Mouse (Mus musculus): ENCODE measurements around the gene Sox10.

Gene Sox10

GRCm38 (mm10) chr15:79165140-79165539 is at the start of gene Sox10:
TSS of gene Sox10 (minus strand) at chr15:79165240.
- no peak for DNase-seq (ENCODE audit: low spot score)

GRCm38 (mm10) chr15:79213591-79213990 is 48.6 kb upstream of the Sox10 start:
- DNase-seq (ENCODE audit: low spot score): no peak

DNA sequence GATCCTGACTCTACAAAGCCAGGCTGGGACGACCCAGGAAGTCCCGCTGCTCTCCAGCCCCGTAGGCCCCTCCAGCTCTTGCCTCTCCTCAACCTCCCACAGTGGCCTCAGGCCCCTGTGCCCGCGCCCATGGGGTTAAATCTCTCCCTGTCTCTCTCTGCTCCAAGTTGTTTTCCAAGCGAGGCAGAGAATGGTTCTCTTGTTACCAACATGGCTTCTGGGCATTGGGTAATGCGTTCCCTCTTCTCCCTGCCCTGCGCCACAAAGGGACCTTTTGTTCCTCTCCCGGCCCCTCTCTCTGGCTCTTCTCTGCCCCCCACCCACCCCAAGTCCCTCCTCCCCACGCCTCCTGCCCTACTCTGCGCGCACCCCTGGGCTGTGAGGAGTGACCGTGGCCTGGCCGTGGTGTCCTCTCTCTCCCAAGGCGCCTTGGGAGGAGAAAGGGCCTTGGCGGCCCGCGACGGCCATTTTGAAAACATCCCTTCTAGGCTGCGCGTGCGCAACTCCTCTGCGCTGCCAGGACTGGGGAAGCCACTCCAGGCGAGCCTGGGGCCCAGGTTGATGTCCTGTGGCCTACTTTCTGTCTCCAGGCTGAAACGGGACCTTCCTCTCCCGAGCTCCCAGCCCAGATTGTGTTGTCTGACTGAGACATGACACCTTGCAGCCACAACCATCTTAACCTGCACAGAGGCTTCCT is 47.9 kb upstream of the Sox10 start:
- no peak for DNase-seq (ENCODE audit: low spot score)

- no peak for DNase-seq (ENCODE audit: low spot score)
Observed at GRCm38 (mm10) chr15:79210357-79210756, 45.3 kb upstream of the Sox10 start.

DNA sequence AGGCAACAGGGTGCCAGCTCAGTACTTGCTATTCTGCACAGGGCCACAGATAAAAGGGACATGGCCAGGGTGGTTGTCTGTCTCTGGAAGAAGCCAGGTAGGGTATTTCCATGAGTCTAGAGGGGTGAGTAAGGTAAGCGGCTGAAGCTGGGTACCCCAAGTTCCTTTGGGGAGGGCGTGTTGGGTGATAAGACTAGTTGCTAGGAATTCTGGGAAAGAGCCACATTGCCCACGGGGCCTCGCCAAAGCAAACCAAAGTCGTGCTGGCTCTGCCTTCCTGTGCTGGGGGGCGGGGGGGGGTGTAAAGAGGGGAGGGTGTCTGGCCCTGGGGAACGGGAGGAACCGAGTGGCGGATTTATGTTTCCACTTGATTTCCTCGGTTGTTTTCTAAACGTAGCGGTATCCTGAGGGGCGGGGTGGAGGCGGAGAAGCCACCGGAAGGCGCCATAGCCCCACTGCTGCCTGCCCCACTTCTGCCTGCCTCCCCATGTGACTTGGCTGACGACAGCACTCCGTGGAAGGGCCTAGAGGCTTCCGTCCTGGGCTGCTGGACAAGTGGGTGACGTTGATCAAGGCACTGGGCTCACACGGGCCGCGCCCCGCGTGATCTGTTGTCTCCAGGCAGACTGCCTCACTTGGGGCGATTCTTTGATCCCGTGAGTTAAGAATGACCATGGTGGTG is 43.9 kb upstream of the Sox10 start:
- DNase-seq (ENCODE audit: low spot score): no peak

DNA sequence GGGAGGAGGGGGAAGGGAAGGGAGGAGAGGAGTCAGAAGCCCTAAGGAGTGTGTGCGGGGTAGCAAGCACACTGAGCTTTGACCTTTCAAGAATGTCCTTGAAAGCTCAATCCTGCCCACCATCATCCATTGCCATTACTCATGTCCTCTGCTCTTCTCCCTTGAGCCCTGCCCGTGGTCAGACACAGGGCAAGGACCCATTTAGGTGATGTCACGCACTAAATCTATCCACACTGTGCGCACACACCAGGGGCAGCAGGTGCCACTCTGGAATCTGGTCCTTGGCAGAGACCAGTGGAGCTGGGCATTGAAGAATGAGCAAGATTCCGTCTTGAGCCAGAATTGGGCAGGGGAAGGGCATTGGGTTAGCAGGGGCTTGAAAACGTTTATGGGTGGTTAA is 43.2 kb upstream of the Sox10 start:
- DNase-seq (ENCODE audit: low spot score): no peak

DNA sequence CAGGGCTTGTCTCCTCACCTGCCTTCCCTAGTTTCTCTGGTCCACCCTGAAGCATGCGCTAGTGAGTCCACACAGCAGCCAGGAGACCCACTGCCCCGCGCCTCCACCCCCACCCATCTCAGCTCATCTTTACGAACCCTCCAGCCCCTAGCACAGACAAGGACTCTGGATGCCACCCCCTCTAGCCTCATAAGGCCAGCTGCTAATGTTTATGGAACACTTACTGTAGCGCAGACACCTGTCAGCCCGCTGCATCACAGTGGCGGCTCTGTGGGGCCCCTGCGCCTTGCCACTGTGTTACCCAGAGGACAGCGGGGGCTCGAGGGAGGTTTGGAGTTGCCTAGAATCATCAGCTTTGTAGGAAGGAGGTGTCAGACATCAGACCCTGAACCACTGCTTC is 37.5 kb upstream of the Sox10 start:
- DNase-seq (ENCODE audit: low spot score): no peak

DNA sequence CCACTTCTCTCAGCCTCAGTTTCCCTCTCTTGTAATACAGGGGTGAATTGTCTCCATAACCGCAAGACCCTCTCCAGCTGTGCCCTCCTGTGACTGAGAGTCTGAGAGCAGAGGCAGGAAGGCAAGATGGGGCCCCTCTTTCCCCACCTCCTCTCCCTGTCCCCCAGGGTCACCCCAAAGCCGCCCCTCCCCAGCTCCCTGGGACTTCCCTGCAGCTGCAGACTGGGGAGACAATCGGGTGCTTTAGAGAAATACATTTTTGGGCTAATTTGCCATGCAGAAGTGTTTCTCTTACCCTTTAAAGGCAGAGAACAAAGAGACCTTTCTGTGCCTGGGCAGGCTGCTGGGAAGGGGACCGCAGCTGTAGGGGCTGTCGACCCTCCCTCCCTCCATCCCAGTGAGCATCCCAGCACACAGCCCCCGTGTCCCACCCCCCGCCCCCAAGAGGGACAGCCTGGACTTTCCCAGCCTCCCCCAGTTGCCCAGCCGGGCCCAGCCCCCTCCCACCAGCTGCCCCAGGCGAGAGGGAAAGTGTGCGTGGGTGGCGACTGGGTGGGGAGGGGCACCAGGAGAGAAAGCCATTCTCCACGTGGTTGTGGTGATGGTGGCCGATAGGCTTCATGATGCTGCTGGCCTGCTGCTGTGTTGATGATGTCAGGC is 36.6 kb upstream of the Sox10 start:
- DNase-seq (ENCODE audit: low spot score): peak; percentile 46

DNA sequence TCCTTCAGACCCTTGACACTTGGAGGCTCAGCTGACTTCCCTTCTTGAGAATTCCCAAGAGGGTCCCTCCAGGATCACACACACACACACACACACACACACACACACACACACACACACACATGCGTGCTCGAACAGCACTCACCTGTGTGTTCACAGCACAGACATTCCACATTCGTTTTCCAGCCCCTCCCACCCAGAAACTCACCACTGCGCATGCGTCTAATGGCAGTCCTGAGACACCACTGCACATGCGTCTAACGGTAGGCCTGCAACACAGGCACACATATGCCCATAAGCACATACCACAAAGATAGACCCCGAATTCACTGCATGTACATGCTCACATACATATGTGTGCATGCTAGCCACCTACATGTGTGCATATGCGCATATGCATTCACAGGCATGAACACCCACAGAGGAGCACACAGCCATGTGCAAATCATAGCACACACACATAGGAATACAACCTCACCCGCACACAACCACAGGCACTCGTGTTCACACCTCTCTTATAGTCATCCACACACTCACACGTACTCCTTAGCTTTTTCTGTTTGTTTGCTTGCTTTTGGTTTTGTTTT is 34.4 kb upstream of the Sox10 start:
- no peak for DNase-seq (ENCODE audit: low spot score)

DNA sequence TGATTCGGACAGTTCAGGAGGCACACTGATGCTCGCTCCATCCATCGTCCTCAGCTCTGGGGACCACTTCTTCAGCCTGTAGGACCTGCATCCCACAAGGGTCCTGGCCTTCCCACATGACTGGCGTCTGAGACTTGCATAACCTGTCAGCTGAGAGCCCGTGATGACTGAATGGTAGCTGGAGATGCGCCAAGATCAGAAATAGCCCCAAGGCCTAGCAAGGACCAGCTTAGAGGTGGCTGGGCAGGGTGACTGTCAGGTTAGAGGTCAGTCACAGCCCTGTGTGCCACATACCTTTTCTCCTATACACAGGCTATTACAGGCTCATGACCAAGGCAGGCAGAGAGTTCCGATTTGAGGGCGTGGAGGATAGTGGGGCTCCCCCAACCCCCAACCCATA is 30.5 kb upstream of the Sox10 start:
- DNase-seq (ENCODE audit: low spot score): no peak

DNA sequence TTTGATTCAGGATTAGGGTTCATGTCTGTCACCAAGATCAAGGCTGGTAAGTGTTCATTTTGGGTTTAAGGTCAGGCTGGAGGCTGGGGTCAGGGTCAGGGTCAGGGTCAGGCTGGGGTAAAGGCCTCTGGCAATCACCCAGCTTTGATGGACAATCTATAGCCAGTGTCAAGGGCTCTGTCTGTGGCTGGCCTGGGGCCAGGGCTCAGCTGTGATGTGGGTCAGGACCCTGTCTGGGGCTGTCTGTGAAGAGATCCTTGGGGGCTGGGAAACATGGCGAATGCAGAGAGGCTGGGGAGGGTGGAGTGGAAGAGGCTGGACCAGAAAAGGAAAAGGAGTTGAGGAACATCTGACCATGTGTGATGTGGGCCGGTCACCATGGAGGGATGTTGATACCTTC is 29.9 kb upstream of the Sox10 start:
- no peak for DNase-seq (ENCODE audit: low spot score)

DNA sequence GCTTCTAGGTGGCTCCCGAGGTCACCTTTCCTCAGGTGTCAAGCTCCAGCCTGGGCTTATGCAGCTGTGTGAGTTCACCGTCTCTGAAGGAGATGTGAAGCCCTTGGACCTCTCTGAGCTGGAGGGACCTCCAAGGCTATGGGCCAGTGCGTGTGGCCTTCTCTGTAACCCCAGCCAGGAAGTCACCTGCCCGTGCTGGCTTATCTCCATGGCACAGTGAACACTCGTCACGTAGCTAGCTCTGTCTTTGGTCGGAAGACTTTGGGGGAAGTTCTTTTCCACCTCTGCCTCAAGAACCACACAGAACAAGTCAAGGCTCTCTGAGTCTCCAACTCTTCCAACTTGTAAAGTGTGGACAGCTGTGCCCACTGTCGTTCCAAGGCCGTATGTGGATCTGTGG is 29.0 kb upstream of the Sox10 start:
- no peak for DNase-seq (ENCODE audit: low spot score)

DNA sequence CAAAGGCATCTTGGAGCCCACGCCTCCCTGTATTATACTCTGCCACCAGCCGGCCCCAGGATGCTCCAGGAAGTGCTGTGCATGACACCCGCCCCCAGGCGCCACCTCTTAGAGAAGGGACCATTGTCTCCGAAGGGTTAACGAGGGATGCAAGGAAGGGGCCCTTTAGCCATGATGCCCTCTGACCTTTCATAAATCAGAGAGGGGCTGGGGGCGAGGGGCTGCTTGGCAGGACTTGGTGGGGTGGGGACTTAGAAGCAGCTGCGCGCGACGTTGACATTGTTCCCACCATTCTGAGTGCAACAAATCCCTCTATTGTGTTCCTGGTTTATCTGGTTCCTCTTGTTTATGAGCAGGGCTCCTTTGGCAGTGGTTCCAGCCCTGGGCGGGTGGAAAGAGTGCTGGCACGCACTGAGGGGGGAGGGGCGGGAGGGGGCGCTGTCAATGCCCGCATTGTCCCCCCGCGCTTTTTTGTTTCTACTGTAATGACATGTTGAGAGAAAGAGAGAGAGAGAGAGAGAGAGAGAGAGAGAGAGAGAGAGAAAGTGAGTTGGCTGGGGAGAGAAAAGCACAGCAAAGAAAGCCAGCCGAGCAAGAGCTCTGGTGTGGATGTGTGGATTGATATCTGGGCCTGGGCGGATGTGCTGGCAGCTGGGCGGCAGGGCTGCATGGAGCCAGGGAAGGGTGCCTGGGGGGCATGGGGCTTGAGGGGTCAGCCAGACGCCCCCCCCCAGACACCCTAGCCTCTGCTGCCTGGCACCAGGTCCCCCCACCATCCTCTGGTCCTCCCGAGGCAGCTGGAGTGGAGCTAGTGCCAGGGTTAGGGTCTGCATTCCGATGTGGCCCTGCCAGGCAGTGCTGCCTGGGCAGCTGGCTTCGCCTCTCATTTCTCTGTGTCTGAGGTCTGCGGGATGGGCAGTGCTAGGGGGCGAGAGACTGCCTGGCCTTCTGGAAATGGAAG is 28.1 kb upstream of the Sox10 start:
- peak; percentile 79 for DNase-seq (ENCODE audit: low spot score)

DNA sequence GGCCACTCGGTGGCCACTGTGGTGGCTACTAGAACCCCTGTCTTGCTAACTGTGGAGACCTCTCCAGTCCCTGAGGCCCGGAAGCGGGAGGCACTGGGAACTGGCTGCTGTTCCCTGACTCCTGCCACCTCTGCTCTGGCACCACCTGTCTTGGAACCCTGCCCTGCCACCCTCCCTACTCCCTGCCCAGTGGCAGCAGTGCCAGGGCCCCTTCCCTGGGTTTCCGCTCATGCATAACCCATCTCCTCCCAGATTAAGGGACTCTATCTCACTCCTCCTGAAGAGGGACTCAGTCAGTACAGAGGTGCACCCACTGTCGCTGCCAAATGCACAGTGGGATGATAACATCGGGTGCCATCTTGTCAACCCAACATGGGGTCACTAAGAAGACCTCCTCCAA is 27.4 kb upstream of the Sox10 start:
- no peak for DNase-seq (ENCODE audit: low spot score)

DNA sequence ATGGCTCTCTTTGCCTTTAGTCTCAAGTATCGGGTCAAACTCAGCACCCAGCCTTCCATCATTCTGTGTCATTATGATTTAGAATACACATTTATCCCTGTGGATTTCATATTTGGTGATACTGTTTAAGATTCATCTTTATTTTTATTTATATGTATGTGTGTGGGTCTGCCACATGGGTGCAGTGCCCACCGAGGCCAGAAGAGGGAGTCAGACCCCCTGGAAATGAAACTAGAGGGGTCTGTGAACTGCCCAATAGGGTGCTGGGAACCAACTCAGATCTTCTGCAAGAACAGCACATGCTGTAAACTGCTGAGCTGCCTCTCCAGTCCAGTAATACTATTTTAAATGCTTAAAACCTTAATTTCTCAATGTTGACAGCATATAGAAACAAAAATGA is 26.4 kb upstream of the Sox10 start:
- DNase-seq (ENCODE audit: low spot score): no peak

DNA sequence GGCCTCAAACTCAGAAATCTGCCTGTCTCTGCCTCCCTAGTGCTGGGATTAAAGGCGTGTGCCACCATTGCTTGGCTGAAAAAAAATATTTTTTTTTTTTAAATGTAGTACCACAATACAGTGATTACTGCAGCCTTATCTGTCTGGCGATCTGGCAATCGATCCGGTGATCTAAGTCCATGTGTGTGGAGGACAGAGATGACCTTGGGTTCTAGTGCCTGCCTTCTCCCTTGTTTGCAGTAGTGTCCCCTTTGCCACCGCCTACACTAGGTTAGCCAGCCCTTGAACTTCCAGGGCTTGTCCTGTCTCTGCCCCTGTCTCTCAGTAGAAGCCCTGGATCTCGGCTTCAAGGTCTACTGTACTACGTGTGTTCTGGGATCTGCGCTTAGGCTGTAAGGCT is 22.8 kb upstream of the Sox10 start:
- no peak for DNase-seq (ENCODE audit: low spot score)

GRCm38 (mm10) chr15:79185213-79185612 is 20.2 kb upstream of the Sox10 start:
- no peak for DNase-seq (ENCODE audit: low spot score)

- no peak for DNase-seq (ENCODE audit: low spot score)
Observed at GRCm38 (mm10) chr15:79176905-79177304, 11.9 kb upstream of the Sox10 start.

DNA sequence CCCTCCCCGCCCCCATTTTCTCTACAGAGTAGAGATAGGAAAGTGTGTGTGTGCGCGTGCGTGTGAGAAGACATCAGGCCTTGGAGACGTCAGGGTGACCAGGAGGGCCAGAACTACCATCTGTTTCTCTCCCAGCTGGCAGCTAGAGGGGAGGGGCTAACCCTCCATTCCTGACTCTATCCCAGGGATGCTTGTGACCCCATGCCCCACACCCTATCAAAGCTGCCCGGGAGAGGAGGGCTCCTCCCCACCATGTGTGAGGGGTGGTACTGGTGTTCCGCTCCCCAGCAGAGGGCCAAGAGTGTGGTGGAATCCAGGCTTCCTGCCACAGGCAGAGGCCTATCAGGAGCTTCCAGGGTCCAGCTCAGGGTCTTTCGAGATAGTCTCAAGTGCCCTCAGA is 1.7 kb upstream of the Sox10 start:
- DNase-seq (ENCODE audit: low spot score): peak; percentile 43

- DNase-seq (ENCODE audit: low spot score): no peak
Observed at GRCm38 (mm10) chr15:79164251-79164650, 789 bp downstream of the Sox10 start.

- DNase-seq (ENCODE audit: low spot score): no peak
Observed at GRCm38 (mm10) chr15:79162822-79163221, 2.2 kb downstream of the Sox10 start.

- no peak for DNase-seq (ENCODE audit: low spot score)
Observed at GRCm38 (mm10) chr15:79162301-79162700, 2.7 kb downstream of the Sox10 start.

Data from embryo, embryonic 10.5 days (tissue).